ENCODE assay signal across 14 mouse cellular contexts in genomic region chr1:25312344-25312743, GRCm38 (mm10).
"Had no signal": no experiment of that assay in that cellular context is flagged by ENCODE, and none has a peak within 500 bp of the region (broad histone marks: within the 10 kb centered on the region; RNA-seq: fewer than 3 reads in every experiment).

No protein-coding gene starts in this region.

- H3K4me1 ChIP-seq: limb, embryonic 15.5 days; liver, embryonic 12.5 days; megakaryocyte, embryonic 14.5 days; stomach, embryonic 15.5 days had no signal

- H3K4me2 ChIP-seq: limb, embryonic 15.5 days; liver, embryonic 12.5 days; lung, embryonic 14.5 days; stomach, embryonic 15.5 days had no signal

- H3K27me3 ChIP-seq: limb, embryonic 15.5 days; liver, embryonic 12.5 days; megakaryocyte, embryonic 14.5 days; stomach, embryonic 15.5 days had no signal

- H3K9me3 ChIP-seq: limb, embryonic 15.5 days; liver, embryonic 12.5 days; megakaryocyte, embryonic 14.5 days; stomach, embryonic 15.5 days had no signal

- DNase-seq: kidney, adult 8-10 months; kidney, postnatal 25 days; layer of hippocampus, postnatal 36 days; lung, embryonic 14.5 days; lung, postnatal 14 days; retina, postnatal 1 day; thymus, adult 2 months; thymus, postnatal 36 days had no signal

- H3K9ac ChIP-seq: limb, embryonic 15.5 days; liver, embryonic 12.5 days; lung, embryonic 14.5 days; stomach, embryonic 15.5 days had no signal

- H3K4me3 ChIP-seq: limb, embryonic 15.5 days; liver, embryonic 12.5 days; megakaryocyte, embryonic 14.5 days; stomach, embryonic 15.5 days had no signal

- H3K27ac ChIP-seq: limb, embryonic 15.5 days; liver, embryonic 12.5 days; macrophage; stomach, embryonic 15.5 days had no signal

- ATAC-seq: intestine, postnatal 0 days; liver, embryonic 12.5 days had no signal

- H3K36me3 ChIP-seq: limb, embryonic 15.5 days; liver, embryonic 12.5 days; stomach, embryonic 15.5 days had no signal
